In the genomic region with DNA sequence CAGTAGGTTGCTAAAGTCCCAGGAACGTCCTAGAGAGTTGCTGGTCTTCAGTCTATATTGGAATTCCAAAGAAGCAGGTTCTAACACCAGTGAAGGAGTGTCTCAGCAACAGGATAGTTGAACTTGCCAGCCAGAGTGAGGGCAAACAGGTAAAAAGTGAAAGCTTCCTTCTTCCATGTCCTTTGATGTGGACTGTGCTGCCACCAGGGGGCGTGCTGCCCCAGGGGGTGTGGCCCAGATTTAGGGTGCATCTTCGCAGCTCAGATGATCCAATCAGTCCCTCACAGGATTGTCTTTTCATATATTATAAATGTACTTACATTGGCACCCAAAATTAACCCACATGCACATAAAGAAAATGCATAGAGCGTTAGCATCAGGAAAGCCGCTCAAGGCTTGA, we compare ENCODE assay signal across 8 mouse cellular contexts. TPM values are rescaled to one million over a fixed set of nuclear protein-coding genes. Genes with fewer than 3 reads are reported as not detected.
DNase-seq lines count a peak whose midpoint lies in the region; ATAC-seq lines count a peak whose summit lies in the region.

No protein-coding gene starts in this region.

- 45% methylated on average over 5 of the region's 5 CpGs for WGBS in midbrain, embryonic 14.5 days
- WGBS in midbrain, embryonic 11.5 days: 48% methylated on average over 5 of the region's 5 CpGs
- 58% methylated on average over 5 of the region's 5 CpGs for WGBS in neural tube, embryonic 11.5 days
- 46% methylated on average over 5 of the region's 5 CpGs for WGBS in kidney, embryonic 15.5 days

- ATAC-seq in midbrain, embryonic 14.5 days (ENCODE audit: low FRiP score, low TSS enrichment): no peak
- ATAC-seq in midbrain, embryonic 11.5 days (ENCODE audit: low FRiP score): no peak
- ATAC-seq in neural tube, embryonic 11.5 days (ENCODE audit: insufficient read depth, low FRiP score, low TSS enrichment): no peak
- ATAC-seq in kidney, embryonic 15.5 days (replicated peaks; ENCODE audit: low FRiP score): no peak

- H3K27ac ChIP-seq in midbrain, embryonic 14.5 days (replicated peaks; ENCODE audit: low read depth, low read length): no peak overlapping the region
- H3K27ac ChIP-seq in midbrain, embryonic 11.5 days (ENCODE audit: low read depth, low read length): no peak overlapping the region
- H3K27ac ChIP-seq in neural tube, embryonic 11.5 days (ENCODE audit: low read depth, low read length): no peak overlapping the region
- H3K27ac ChIP-seq in kidney, embryonic 15.5 days: no peak overlapping the region

- H3K4me1 ChIP-seq in midbrain, embryonic 14.5 days (ENCODE audit: control insufficient read depth, insufficient read depth, low read length): no peaks in the 10 kb centered on the region
- H3K4me1 ChIP-seq in midbrain, embryonic 11.5 days (ENCODE audit: control insufficient read depth, insufficient read depth, low read length): no peaks in the 10 kb centered on the region
- H3K4me1 ChIP-seq in neural tube, embryonic 11.5 days (ENCODE audit: control insufficient read depth, insufficient read depth, low read length): no peaks in the 10 kb centered on the region
- no peaks in the 10 kb centered on the region for H3K4me1 ChIP-seq in kidney, embryonic 15.5 days

- no peaks in the 10 kb centered on the region for H3K27me3 ChIP-seq in midbrain, embryonic 14.5 days (ENCODE audit: control insufficient read depth, insufficient read depth, low read length)
- no peaks in the 10 kb centered on the region; the same call in 1 of the 2 replicates for H3K27me3 ChIP-seq in midbrain, embryonic 11.5 days (ENCODE audit: control insufficient read depth, insufficient read depth, low read length)
- H3K27me3 ChIP-seq in neural tube, embryonic 11.5 days (ENCODE audit: control insufficient read depth, insufficient read depth, low read length): no peaks in the 10 kb centered on the region
- 0 out of 2 replicates have a peak, but pooled peaks cover 3% of the 10 kb centered on the region for H3K27me3 ChIP-seq in kidney, embryonic 15.5 days

- H3K36me3 ChIP-seq in midbrain, embryonic 14.5 days (ENCODE audit: control insufficient read depth, insufficient read depth, low read length): no peaks in the 10 kb centered on the region
- H3K36me3 ChIP-seq in midbrain, embryonic 11.5 days (ENCODE audit: control insufficient read depth, insufficient read depth, low read length): no peaks in the 10 kb centered on the region
- no peaks in the 10 kb centered on the region for H3K36me3 ChIP-seq in neural tube, embryonic 11.5 days (ENCODE audit: control insufficient read depth, insufficient read depth, low read length)
- no peaks in the 10 kb centered on the region for H3K36me3 ChIP-seq in kidney, embryonic 15.5 days

- no peak overlapping the region for H3K4me3 ChIP-seq in midbrain, embryonic 14.5 days (replicated peaks; ENCODE audit: low read depth, low read length)
- H3K4me3 ChIP-seq in midbrain, embryonic 11.5 days (ENCODE audit: low read depth, low read length): no peak overlapping the region
- H3K4me3 ChIP-seq in neural tube, embryonic 11.5 days (ENCODE audit: low read depth, low read length): no peak overlapping the region
- H3K4me3 ChIP-seq in kidney, embryonic 15.5 days (replicated peaks): no peak overlapping the region

- DNase-seq in embryo, embryonic 10 days (ENCODE audit: low spot score): peak; percentile 27
- no peak for DNase-seq in embryo, embryonic 9.5 days (ENCODE audit: extremely low spot score)
- peak; percentile 18 for DNase-seq in midbrain, embryonic 14.5 days
- no peak for DNase-seq in midbrain, embryonic 11.5 days (ENCODE audit: low spot score, missing footprints)
- peak; percentile 5 for DNase-seq in c-Kit-negative CD71-positive TER-119-positive erythroid progenitor cells, embryonic 14.5 days (ENCODE audit: low read depth, low spot score)
- peak; percentile 37 for DNase-seq in neural tube, embryonic 11.5 days (ENCODE audit: low spot score)
- no peak for DNase-seq in urinary bladder, postnatal 36 days (ENCODE audit: low spot score in 2 of 2)

- no peaks in the 10 kb centered on the region for H3K9me3 ChIP-seq in midbrain, embryonic 14.5 days (ENCODE audit: control insufficient read depth, low read length)
- no peaks in the 10 kb centered on the region for H3K9me3 ChIP-seq in midbrain, embryonic 11.5 days (ENCODE audit: control insufficient read depth, low read length)
- no peaks in the 10 kb centered on the region for H3K9me3 ChIP-seq in neural tube, embryonic 11.5 days (ENCODE audit: control insufficient read depth, low read length)
- no peaks in the 10 kb centered on the region for H3K9me3 ChIP-seq in kidney, embryonic 15.5 days (replicated peaks)

- no peak overlapping the region for H3K9ac ChIP-seq in midbrain, embryonic 14.5 days (replicated peaks; ENCODE audit: low read length)
- no peak overlapping the region for H3K9ac ChIP-seq in midbrain, embryonic 11.5 days (ENCODE audit: low read length)
- no peak overlapping the region for H3K9ac ChIP-seq in neural tube, embryonic 11.5 days (ENCODE audit: low read length)
- H3K9ac ChIP-seq in kidney, embryonic 15.5 days: no peak overlapping the region

- H3K4me2 ChIP-seq in midbrain, embryonic 14.5 days (ENCODE audit: low read length): no peak overlapping the region
- H3K4me2 ChIP-seq in midbrain, embryonic 11.5 days: no peak overlapping the region
- no peak overlapping the region for H3K4me2 ChIP-seq in neural tube, embryonic 11.5 days (ENCODE audit: low read depth)
- no peak overlapping the region for H3K4me2 ChIP-seq in kidney, embryonic 15.5 days

RNA-seq across cellular contexts. Expression of a gene that starts 41.0 kb away (rescaled TPM):
- 0.70 and 0.93 TPM in 2 replicates for polyA plus RNA-seq in midbrain, embryonic 14.5 days (2014; fragmentation: Nextera tagmentation; extraction: Ambion mirVana)
- 2.5 and 2.7 TPM in 2 replicates for polyA plus RNA-seq in midbrain, embryonic 11.5 days (2014; fragmentation: Nextera tagmentation; extraction: Ambion mirVana)
- 1.9 and 2.1 TPM in 2 replicates for polyA plus RNA-seq in neural tube, embryonic 11.5 days (2014; fragmentation: Nextera tagmentation; extraction: Ambion mirVana)
- 1.4 and 2.0 TPM in 2 replicates for polyA plus RNA-seq in kidney, embryonic 15.5 days (2015; fragmentation: Nextera tagmentation; extraction: Ambion mirVana)

Comparison
In these comparisons a context has a peak if more than half of its experiments do, and no peak if none do; other contexts are left out.
1. DNase-seq: peak in embryo, embryonic 10 days (single experiment), midbrain, embryonic 14.5 days (single experiment), c-Kit-negative CD71-positive TER-119-positive erythroid progenitor cells, embryonic 14.5 days (single experiment) and neural tube, embryonic 11.5 days (single experiment); none in embryo, embryonic 9.5 days (single experiment), midbrain, embryonic 11.5 days (single experiment) and urinary bladder, postnatal 36 days (0 of 2).